Mouse (Mus musculus): ENCODE measurements around the gene Tbc1d2. TPM values are rescaled to one million over a fixed set of nuclear protein-coding genes. Genes with fewer than 3 reads are reported as not detected.

The Tbc1d2 gene
- polyA plus RNA-seq, 2 experiments from 2014 or later = 0.31 to 0.67 TPM

Other genes starting within 250 kb of the Tbc1d2 start
- 1 to 10 TPM in 1 of 2 experiments, under 1 TPM in 1; 0.93 to 2.7 TPM for gene Hemgn, start 236.7 kb downstream of the Tbc1d2 start, polyA plus RNA-seq (2017; shearing (Covaris generic))
- gene Anp32b, start 199.3 kb downstream of the Tbc1d2 start, polyA plus RNA-seq (2017; shearing (Covaris generic)) = 10 to 100 TPM; 55.1 to 55.3 TPM
- gene Nans, start 161.0 kb downstream of the Tbc1d2 start, polyA plus RNA-seq (2017; shearing (Covaris generic)) = 10 to 100 TPM; 68.7 to 68.8 TPM
- gene Trim14, start 114.1 kb downstream of the Tbc1d2 start, polyA plus RNA-seq (2017; shearing (Covaris generic)) = 10 to 100 TPM; 26.7 to 31.2 TPM
- 100 to 1,000 TPM in 1 of 2 experiments, 10 to 100 TPM in 1; 79.7 to 108 TPM for gene Coro2a, start 48.0 kb downstream of the Tbc1d2 start, polyA plus RNA-seq (2017; shearing (Covaris generic))